9 mouse cellular contexts compared by ENCODE assay signal in the genomic region with DNA sequence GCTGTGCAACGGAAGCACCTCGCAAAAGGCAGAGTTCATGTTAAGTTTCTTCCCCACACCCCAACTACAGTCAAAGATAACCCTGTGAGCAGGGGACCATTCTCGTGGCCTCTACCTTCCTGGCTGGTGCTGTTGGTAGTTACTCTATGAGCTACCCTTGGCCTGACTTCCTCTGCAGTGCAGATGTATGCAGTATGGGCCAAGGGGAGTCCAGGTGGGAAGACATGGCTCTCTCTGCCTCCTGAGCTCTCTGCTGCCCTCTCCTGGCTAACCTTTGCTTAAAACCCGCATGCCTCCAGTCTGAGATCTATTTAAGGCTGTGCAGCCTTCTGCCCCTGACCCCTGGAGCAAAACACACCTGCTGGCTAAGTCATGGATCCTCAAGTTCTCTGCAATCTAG. TPM values are rescaled to one million over a fixed set of nuclear protein-coding genes. Genes with fewer than 3 reads are reported as not detected.
DNase-seq lines count a peak whose midpoint lies in the region; ATAC-seq and TF ChIP-seq lines count a peak whose summit lies in the region.
"Had no signal": no experiment of that assay in that cellular context is flagged by ENCODE, and none has a peak within 500 bp of the region (broad histone marks: within the 10 kb centered on the region; RNA-seq: fewer than 3 reads in every experiment).

No protein-coding gene starts in this region.

- H3K36me3 ChIP-seq in ES-E14 (ENCODE audit: control insufficient read depth, insufficient read depth, low read length, poor library complexity, severe bottlenecking): no peaks in the 10 kb centered on the region
- H3K36me3 ChIP-seq: neural tube, embryonic 13.5 days had no signal

- DNase-seq in kidney, adult 18-20 months: peak; percentile 20
- no peak for DNase-seq in kidney, postnatal 14 days
- peak; percentile 70 for DNase-seq in ES-E14 (ENCODE audit: low read depth, low spot score)
- peak; percentile 24 for DNase-seq in embryo, embryonic 11 days
- no peak for DNase-seq in left cerebral cortex, adult 8-10 months (ENCODE audit: low spot score in 2 of 2)
- DNase-seq in right cerebral cortex, postnatal 25 days: no peak
- no peak for DNase-seq in heart, adult 9 months (ENCODE audit: low spot score in 2 of 2)

- in situ Hi-C loops in ES-E14 (cut with MboI; ENCODE audit: low sequenced_read_pairs in 2 of 2, unreplicated experiment in 2 of 2): loop anchor here in 1 of 2 experiments (25.0 kb wide), 1 partner anchor 187 kb away; the partner anchor contains the start of gene Dnaic2

- peaks cover 0 to 2% of the 10 kb centered on the region in 2 experiments; a peak in 1 of 4 replicates for H3K4me1 ChIP-seq in ES-E14 (ENCODE audit: control insufficient read depth in 2 of 2, insufficient read depth in 2 of 2, low read length in 2 of 2, poor library complexity in 1 of 2)
- H3K4me1 ChIP-seq: neural tube, embryonic 13.5 days had no signal

- no peak overlapping the region for H3K27ac ChIP-seq in ES-E14 (ENCODE audit: insufficient read depth, low read depth, low read length, poor library complexity, severe bottlenecking)
- H3K27ac ChIP-seq: neural tube, embryonic 13.5 days had no signal

- no peak overlapping the region for H3K4me3 ChIP-seq in ES-E14 (ENCODE audit: insufficient read depth in 1 of 2, low read depth in 1 of 2, low read length in 2 of 2, poor library complexity in 1 of 2, severe bottlenecking in 1 of 2)
- H3K4me3 ChIP-seq: neural tube, embryonic 13.5 days had no signal

- H3K9ac ChIP-seq in ES-E14 (ENCODE audit: insufficient read depth, low read depth, low read length, poor library complexity, severe bottlenecking): no peak overlapping the region
- H3K9ac ChIP-seq: neural tube, embryonic 13.5 days had no signal

- ATAC-seq in neutrophil, adult 5-6 weeks (ENCODE audit: extremely low read depth, insufficient number of reproducible peaks, low FRiP score, poor library complexity, severe bottlenecking): peak; percentile 57; the same call in 1 of the 2 replicates

- H3K9me3 ChIP-seq in ES-E14 (ENCODE audit: control insufficient read depth, insufficient read depth, low read depth, low read length): no peaks in the 10 kb centered on the region
- H3K9me3 ChIP-seq: neural tube, embryonic 13.5 days had no signal

TF ChIP-seq in ES-E14, 5 proteins besides CTCF, POLR2A, EP300 and RAD21:
- TF ChIP-seq ZNF384 (IDR thresholded peaks at IDR 0.05; ENCODE audit: low read depth, low read length): no peak
- TF ChIP-seq CHD2 (IDR thresholded peaks at IDR 0.05; ENCODE audit: low read depth, low read length): no peak
- no peak for TF ChIP-seq MAFK (IDR thresholded peaks at IDR 0.05; ENCODE audit: insufficient read depth, low read depth, low read length)
- TF ChIP-seq HCFC1 (IDR thresholded peaks at IDR 0.05; ENCODE audit: borderline replicate concordance, insufficient read depth, low read length): no peak
TF ChIP-seq in ES-E14: peak in this region for 0.

RNA-seq across cellular contexts. Expression of gene Cd300lb, which starts 10.2 kb away (rescaled TPM):
- not detected in 2 replicates for total RNA-seq in ES-E14 (2012; rRNA removed)
- total RNA-seq in neutrophil, adult 5-6 weeks (2017): 222 and 223 TPM in 2 replicates
- not detected for total RNA-seq in left cerebral cortex, adult 8-10 months (2022)

RNA-seq across cellular contexts. Expression of gene Cd300a, which starts 34.1 kb away (rescaled TPM):
- total RNA-seq in ES-E14 (2012; rRNA removed): 0.22 and 0.58 TPM in 2 replicates
- 100 and 105 TPM in 2 replicates for total RNA-seq in neutrophil, adult 5-6 weeks (2017)
- total RNA-seq in left cerebral cortex, adult 8-10 months (2022): under 1 TPM; 0.40 to 0.87 (median 0.73) TPM

RNA-seq across cellular contexts. Expression of gene Cd300c, which starts 45.0 kb away (rescaled TPM):
- total RNA-seq in ES-E14 (2012; rRNA removed): not detected in 2 replicates
- not detected in 2 replicates for total RNA-seq in neutrophil, adult 5-6 weeks (2017)
- not detected for total RNA-seq in left cerebral cortex, adult 8-10 months (2022)

Comparison
In these comparisons a context has a peak if more than half of its experiments do, and no peak if none do; other contexts are left out.
1. DNase-seq: peak in kidney, adult 18-20 months (single experiment), ES-E14 (single experiment) and embryo, embryonic 11 days (single experiment); none in kidney, postnatal 14 days (single experiment), left cerebral cortex, adult 8-10 months (0 of 2), right cerebral cortex, postnatal 25 days (single experiment) and heart, adult 9 months (0 of 2).
2. RNA of gene Cd300lb, which starts 10.2 kb away (total RNA-seq): 222 to 223 TPM in neutrophil, adult 5-6 weeks; not detected in left cerebral cortex, adult 8-10 months and not detected in ES-E14; every median in the first group is over 100 times any median in the second.
3. RNA of gene Cd300a, which starts 34.1 kb away (total RNA-seq): 100 to 105 TPM in neutrophil, adult 5-6 weeks; 0.40 to 0.87 TPM in left cerebral cortex, adult 8-10 months and 0.22 to 0.58 TPM in ES-E14; every median in the first group is over 10 times any median in the second.